Mouse (Mus musculus): ENCODE data around the gene Plekhg4.
A peak's percentile ranks its signal among the peaks of the same experiment; 100 is the strongest.

Gene Plekhg4

DNA sequence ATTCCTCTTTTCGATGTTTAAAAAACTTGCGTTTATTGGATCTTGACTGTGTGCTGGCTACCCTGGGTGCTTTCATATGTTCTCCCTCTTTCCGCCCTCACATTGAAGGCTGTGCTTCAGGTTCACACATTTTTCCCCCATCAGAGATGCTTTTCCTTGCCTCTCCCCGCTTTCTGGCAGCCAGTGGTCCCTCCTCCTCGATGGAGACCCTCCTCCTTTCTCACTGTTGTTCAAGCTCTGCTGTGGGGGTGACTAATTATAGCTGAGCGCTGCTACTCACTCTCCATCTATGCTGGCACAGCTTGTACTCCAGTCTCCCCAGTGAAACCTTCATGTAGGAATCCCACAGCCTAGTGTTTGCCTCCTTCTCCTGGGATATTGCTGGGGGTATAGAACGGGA lies 22.9 kb upstream of the Plekhg4 start:
- no peak for DNase-seq

DNA sequence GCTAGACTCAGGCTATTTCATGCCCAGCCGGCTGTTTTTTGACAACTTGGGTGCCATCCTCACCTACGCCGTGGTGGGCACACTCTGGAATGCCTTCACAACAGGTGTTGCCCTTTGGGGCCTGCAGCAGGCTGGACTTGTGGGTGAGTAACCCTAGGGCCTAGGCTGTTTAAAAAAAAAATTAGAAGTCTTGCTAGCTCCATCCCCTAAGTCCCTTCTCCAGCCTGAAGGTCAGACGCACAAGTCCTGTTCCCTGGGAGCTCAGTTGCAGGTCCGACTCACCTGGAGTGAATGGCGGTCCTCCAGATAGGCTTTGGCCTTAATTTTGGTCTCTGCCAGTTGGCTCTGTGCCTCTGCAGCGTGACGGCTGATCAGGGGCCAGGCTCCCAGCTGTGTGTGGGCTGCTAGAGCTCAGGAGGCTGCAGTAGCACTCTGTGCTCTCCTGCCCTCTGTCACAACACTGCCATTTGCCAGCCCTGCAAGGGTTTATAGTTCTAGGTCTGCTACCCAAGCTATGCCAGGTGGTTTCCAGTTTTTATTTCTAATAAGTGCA lies 19.4 kb upstream of the Plekhg4 start:
- DNase-seq = no peak

DNA sequence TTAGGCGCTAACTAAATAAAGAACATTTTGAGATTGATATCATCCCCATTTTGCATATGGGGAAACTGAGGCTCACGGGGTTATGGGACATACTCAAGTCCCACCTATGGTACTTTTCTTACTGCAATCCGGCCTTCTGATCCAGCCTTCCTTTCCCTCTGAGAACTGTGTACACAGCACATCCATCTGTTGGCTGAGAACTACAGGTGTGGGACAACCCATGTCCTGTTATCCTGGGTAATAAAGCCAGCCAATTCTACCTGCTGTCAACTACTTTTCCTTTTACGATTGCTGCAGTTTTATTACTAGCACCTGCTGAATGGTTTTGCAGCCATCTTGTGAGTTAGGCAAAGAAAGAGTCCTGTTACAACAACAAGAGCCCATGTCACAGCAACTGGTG lies 18.5 kb upstream of the Plekhg4 start:
- DNase-seq = no peak

DNA sequence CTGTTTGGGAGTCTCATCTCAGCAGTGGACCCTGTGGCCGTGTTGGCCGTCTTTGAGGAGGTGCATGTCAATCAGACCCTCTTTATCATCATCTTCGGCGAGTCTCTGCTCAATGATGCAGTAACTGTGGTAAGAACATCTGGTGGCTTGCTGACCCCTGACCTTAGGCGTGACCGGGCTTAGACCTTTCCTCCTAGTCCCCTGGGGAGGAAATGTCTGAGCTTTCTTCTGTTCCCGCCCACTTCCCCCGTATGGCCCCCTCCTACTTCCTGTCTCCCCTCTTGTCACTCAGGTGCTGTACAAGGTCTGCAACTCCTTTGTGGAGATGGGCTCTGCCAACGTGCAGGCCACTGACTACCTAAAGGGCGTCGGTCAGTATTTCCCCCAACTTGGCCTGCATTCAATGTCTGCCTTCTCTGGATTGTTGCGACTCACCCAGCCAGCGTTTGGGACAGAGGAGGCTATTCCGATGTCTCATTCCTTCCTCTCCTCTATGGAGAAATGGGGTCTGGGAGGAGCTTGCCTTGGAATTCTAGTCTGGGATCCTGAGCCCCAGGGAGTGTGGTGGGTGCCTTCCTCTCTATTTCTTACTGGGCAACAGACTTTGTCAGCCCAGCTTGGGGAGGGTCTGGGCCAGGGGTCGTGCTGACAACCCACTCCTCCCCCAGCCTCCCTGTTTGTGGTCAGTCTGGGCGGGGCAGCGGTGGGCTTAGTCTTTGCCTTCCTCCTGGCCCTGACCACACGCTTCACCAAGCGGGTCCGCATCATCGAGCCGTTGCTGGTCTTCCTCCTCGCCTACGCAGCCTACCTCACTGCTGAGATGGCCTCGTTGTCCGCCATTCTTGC lies 17.7 kb upstream of the Plekhg4 start:
- peak; percentile 57 for DNase-seq

DNA sequence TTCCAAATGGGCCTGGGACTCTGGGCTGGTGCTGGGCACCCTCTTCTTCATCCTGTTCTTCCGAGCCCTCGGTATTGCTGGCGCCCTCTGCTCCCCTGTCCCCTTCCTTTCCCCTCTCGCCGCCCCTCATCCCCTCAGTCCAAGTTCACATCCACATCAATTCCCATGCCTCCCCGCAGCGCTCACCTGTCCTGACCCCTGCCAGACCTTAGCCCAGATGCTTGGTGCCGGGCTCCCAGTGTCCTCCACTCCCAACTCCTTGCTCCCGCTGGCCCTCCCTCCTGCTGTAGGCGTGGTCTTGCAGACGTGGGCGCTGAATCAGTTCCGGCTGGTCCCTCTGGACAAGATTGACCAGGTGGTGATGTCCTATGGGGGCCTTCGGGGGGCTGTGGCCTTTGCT lies 16.4 kb upstream of the Plekhg4 start:
- no peak for DNase-seq

DNA sequence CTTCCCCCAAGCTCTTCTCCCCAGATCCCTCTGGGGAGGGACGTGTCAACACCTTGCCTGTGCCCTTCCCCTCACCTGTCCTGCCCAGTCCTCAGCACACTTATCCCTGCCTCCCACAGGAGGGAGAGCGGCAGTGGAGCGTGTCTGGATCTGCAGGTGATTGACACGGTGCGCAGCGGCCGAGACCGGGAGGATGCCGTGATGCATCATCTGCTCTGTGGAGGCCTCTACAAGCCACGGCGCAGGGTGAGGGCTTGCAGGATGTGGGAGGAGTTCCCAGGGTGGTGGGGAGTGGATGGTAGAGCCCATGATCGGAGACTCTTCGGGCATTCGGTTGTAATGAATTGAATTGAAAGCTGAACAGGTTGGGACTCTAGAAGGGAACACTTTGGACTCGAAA lies 13.9 kb upstream of the Plekhg4 start:
- no peak for DNase-seq

DNA sequence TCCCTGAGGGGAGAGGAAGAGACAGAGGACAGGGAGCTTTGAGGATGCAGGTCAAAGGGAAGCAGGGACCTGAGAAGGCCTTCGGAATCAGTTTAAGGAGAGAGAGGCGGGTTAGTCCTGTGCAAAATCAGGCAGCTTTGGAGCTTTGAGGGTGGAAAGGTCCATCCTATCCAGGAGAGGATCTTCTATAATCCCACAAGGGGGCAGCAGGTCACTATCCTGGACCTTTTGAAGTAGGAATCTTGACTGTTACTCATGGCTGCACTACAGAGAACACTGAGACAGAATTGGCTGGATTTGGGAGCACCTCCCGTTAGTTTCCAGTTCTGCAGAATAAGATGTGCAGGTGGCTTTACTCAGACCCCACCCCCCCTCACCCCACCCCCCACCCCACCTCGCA lies 13.4 kb upstream of the Plekhg4 start:
- DNase-seq = no peak

DNA sequence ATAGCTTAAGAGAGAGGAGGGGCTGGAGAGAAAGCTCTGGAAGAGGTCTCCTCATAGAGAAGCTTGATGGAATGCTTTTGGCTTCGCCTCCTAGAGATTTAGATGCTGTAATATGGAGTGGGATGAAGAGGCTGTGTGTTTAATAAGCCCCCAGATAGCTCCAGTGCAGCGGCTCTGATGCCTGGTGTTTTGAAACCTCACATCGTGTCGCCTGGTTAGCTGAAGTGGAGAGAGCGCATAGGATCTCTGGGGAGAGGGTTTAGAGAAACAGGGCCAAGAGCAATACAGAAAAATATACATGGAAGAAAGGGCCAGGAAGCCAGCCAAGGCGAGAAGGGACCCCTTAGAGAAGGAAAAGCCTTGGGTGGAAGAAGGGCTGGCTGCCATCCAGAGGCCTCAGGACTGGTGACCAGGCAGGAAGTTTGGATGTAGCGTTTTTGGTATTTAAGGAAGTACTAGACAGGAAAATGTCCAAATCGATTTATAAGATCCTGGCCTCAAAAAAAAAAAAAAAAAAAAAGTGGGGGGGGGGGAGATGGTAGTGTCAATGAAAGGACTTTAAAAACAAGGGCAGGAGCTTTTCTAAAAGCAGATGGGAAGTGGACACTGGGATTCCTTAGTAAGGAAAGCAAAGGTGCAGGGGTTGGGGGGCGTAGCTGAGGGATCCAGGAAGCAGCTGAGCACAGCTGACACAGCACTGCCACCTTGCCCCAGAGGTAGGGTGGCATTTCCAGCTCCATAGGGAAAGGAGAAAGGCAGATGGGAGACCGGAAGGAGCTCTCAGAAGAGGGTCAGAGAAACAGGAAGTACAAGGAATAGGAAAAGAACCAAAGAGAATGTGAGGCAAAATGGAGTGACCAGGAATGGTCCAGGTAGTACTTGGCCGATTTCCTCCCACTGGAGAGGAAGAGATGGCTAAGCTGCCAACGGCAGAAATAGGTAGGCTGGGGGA lies 11.0 kb upstream of the Plekhg4 start:
- DNase-seq = no peak

DNA sequence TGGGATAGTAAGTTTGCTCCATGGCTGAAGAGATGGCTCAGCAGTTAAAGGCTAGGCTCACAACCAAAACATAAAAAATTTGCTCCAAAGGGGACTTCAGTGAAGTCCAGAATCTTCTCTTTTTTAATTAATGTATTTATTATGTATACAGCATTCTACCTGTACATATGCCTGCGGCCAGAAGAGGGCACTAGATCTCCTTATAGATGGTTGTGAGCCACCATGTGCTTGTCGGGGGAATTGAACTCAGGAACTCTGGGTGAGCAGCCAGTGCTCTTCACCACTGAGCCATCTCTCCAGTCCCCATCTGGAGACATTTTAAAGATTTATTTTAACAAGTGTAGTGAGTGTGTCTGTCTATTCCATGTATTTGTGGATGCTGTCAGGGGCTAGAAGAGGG lies 6.0 kb upstream of the Plekhg4 start:
- DNase-seq = no peak

DNA sequence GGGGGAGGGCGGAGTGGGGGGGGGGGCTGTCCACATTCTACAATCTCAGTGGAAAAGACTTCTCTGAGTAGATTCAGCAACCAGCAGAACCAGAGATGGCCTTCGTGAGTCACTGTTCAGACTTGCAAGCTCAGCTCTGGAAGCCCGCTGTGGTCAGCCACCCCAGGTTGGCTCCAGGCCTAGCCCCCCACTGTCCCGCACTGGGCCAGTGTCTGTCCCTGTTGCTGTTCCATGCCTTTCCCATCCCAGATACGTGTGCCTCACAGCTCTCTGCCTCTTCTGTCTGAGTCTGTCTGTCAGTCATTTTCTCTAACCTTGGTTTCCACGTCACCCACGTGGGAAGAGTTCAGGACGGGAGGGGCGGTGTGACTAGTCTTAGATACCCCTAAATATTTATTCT lies 601 bp upstream of the Plekhg4 start:
- no peak for DNase-seq

DNA sequence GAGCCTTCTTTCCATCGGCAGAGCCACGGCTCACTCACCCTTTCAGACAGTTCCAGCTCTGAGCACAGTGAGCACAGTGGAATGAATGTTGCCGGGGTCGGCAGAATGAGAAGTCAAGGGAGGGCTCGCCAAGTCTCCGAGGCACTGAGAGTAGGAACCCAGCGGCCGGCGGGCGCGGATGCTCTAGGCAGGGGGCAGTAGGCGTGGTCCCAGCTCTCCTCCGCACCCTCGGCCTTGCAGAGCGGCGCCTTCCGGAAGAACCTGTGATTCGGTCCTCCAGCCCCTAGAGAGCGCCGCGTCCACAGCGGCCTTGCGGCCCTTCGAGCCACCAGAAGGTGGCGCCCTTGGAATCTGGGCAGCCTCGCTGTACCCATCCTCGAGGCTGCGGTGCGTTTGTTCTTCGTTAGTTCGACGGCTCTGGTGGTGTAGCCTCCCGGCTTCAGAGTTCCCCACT lies 1.5 kb downstream of the Plekhg4 start:
- DNase-seq = no peak

DNA sequence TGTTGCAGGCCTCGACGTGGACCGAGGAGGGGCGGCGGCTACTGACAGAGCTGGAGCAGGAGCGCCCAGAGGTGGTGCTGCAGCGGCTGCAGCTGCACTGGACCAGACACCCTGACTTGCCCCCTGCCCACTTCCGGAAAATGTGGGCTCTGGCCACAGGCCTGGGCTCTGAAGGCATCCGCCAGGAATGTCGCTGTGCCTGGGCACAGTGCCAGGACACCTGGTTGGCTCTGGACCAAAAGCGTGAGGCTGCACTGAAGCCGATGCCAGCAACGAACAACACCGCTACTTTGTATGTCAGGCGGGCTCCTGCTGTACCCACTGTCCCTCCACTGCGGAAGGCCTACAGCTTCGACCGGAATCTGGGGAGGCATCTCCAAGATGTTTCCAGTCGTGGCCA lies 5.6 kb downstream of the Plekhg4 start:
- peak; percentile 79 for DNase-seq

DNA sequence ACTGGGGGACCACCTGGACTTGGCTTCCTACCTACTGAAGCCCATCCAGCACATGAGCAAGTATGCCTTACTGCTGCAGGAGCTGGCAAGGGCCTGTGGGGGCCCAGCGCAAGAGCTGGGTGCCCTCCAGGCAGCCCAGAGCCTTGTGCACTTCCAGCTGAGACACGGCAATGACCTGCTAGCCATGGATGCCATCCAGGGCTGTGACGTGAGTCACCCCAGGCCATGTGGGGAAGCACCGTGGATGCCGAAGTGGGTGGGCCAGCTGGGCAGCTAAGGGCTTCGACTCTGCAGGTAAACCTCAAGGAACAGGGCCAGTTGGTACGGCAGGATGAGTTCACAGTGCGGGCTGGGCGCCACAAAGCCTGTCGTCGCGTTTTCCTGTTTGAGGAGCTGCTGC lies 7.2 kb downstream of the Plekhg4 start:
- no peak for DNase-seq

DNA sequence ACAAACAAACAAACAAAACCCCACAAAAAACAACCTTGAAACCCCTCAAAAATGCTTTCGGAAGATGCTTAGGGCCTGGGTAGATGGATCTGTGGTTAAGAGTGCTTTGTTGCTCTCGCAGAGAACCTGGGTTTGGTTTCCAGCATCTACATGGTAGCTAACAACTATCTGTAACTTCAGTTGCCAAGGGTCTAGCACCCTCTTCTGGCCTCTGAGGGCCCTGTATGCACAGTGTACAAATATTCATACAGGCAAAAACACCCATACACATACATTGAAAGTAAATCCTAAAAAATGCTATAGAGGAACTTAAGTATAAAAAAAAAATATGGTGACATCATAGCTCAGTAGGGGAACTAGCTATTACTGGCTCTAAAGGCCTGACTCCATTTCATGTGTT lies 11.0 kb downstream of the Plekhg4 start:
- DNase-seq = no peak

DNA sequence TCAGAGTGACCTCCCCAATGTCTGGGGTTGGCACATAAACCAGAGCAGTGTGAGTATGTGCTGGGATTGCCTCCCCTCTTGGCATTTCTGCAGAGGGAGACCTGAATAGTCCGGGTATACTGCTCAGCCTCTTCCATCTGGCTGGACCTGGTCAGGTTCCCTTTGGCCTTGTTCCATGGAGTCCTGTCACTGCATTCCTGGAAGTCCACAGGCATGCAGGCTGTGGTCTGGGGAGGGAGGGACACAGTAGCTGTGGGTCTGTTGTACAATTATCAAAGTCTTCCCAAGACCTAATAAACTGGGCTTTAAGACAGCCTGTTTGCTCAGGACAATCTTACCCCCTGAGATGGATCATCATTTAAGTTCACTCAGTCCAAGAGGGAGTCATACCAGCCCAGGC lies 14.1 kb downstream of the Plekhg4 start:
- DNase-seq = peak; percentile 59

DNA sequence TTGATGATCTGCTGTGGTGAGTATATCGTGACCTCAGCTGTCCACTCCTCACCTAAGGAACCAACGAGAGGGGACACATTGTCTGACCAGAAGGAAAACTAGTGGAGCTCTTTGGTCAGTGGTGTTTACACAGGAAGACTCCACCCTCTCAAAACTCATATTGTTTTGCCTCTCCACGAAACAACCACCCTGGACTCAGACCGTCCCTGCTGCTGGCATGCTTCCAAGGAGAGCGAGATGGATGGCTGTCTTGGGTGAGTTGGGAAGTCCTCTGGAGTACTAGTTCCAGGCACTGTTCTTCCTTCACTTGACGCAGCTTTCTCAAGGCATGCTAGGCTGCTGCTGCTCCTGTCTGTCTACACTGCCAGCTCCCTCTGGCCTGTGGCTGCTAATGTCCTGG lies 16.0 kb downstream of the Plekhg4 start:
- no peak for DNase-seq

DNA sequence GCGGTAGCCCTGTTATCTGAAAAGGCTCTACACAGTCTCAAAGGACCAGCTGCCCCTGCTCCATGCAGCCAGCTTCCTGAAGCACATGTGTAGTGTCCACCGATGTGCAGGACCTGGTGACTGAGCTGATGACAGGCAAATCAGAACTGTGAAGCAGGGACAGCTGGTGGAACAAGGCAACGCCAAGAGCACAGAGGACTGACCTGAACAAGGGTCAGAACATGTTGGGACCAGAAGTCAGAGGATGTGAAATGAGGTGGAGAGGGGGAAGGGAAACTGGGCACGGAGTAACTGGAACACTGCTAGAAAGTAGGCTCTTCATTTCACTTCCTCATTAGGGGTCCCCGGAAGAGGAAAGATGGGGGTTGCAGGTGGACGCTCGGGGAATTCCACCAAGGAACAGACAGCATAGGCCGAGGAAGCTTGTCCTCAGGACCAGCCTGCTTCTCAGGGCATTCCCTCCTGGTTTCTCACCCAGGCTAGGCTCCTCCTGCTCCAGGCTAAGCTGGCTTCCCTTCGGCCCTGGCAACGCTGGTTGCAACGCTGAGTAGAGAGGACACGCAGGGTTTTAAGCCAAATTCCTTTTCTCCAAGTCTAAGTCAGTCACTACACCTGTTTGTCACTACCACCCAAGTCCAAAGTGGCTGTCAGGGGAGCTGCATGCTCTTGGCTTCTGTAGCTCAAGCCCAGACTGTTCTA lies 20.2 kb downstream of the Plekhg4 start:
- no peak for DNase-seq

DNA sequence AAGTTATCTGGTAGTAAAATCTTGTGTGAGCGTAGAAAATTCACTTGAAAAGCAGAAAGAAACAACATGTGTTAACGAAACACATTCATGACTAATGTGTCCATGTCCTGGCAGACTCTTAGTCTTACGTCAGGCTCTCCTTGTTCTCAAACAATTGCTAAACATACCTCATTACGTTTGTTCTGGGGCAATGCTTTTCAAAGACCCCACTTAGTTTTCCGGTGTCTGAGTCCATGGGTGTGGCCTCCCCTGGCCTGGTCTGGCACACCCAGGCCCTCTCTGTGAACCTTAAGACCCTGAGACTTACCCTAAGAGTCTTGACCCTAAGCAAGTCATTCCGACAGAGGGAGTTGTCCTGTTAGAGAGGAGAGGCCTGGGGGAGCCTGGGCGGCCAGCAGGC lies 20.8 kb downstream of the Plekhg4 start:
- no peak for DNase-seq

DNA sequence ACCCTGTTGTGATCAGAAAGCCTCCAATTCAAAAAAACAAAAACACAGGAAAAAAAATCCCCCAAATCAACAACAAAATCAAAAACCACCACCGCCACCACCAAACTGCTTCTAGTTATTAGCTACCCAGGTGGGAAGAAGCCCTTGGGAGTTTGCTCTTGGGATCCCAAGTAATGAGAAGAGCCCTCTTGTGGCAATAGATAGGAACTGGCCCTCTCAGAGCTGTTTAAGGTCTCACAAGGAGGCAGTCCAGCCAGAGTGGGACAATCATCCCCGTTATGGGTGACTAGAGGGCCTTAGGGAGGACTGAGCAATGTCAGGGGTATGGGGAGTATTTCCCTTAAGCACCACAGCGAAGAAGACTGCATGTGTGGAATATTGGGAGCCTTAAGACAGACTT lies 24.7 kb downstream of the Plekhg4 start:
- peak; percentile 59 for DNase-seq

DNA sequence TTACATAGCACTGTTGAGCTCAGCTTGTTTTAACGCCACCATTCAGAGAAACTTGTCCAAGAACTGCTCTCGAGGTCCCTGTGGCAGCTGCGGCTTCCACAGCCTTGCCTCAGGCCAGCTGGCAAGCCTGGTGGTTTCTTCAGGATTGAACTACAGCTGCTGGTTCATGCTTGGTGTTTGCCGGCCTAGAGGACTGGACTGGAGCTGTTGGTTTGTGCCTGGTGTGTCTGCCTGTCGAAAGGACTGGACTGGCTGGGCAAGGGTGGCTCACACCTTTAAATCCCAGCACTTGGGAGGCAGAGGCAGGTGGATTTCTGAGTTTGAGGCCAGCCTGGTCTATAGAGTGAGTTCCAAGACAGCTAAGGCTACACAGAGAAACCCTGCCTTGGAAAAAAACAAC lies 26.9 kb downstream of the Plekhg4 start:
- no peak for DNase-seq

DNA sequence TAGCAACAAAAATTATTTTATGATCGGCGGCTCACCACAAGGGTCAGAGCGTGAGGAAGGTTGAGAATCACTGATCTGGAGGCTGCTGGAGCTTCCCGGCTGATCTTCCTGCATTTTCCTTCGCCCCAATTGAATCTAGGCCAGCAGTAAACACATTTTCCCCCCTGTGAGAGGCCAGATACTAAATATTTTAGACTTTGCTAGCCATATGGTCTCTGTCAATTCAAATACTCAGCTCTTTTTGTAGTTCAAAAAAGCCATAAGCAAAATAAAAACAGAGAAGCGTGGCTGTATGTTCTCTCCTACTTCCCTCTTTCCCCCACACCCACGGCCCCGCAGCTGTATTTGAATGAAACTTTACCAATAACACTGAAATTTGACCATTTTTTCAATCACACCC lies 30.4 kb downstream of the Plekhg4 start:
- DNase-seq = no peak

DNA sequence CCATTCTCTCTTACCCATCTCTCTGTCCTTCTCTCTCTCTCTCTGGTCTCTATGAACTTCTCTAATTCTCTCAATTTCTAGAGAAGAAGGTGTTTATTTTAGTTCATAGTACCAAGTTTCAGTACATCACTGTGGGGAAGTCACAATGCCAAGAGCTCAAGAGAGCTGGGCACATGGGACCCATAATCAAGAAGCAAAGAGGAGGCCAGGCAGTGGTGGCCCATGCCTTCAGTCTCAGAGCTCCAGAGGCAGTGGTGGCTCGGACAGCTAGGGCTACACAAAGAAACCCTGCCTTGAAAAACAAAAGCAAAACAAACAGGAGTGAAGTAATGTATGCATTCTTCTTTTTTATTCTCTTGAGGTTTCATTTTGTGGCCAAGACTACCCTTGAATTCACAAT lies 31.4 kb downstream of the Plekhg4 start:
- DNase-seq = no peak

DNA sequence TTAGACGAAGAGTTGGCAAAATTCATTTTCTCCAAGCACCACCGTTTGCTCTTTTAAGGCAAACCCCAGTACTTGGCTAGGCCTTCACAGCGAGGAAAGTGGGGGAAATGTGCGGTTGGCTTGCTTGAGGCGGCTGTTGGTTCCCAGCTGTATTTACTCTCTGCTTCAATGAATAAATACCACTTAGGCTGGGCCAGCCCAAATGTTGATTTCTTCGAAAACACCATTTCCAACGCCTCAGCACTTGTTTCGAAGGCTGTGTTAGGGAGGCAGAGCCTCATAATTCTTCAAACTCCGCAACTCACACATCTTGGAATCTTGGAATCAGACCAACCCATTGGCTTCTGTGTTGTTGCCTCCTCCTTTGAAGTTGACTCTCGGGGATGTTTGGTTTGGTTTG lies 33.3 kb downstream of the Plekhg4 start:
- no peak for DNase-seq

Data from kidney, adult 18-20 months (tissue).